Mouse (Mus musculus): ENCODE data around the gene Serpina3c. TPM values are rescaled to one million over a fixed set of nuclear protein-coding genes. Genes with fewer than 3 reads are reported as not detected.

The Serpina3c gene
- not detected for total RNA-seq (2022)

DNA sequence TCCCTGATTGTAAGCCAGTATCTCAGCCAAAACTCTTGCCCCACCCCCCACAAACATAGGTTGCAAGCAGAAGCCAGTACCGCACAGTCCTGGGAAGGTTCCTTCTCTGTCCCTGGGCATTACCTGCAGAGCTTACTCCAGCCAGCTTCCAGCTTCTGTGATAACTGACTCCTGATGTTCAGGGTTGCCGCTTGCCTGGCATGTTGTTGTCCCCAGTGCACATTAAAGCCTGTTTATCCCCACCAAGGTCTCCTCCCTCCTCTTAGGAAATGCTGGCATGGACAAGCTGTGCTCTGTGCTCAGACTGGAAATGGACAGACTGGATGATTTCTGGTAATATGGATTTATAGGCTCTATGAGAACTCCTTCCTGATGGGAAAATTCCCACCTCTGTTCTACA, at the start of gene Serpina3c:
Gene Serpina3c (minus strand): TSS at position 215 of the 400 bp plus-strand sequence.
- DNase-seq (ENCODE audit: low spot score in 2 of 2): no peak

DNA sequence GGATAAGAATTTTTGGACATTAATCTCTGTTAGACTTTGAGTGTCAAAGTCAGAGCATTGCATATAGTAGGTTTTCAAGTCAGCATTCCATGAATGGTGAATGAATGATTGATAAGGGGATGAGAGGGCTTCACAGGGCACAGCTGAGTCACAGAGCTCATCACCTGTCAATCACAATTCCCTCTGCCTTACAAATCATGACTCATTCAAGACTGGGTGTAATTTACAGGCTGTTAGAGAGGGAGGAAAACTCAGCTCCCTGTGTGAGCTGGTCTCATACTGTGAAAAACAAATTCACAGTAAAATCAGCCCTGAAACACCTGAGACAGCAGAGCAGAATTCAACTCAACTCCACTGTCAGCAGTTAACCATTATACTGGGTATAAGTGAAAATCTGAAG, 37.2 kb upstream of the Serpina3c start:
- no peak for DNase-seq (ENCODE audit: low spot score in 2 of 2)

DNA sequence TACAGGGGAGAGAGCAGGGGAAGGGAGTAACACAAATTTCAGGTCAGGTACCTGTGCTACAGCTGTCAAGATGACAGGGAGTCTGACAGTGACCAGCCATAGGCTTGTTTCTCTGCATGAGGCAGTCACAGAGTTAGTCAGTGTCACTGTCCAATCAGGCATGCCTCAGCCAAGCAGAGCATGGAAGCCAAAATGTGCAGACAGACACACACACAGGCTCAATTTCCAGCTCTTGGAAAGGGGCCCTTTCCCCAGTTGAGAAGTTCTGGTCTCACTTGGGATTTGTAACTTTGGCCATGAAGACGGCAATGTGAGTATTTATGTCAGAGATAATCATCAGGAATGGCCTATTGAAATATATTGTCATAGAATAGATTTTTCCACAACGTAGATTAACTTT, 35.6 kb upstream of the Serpina3c start:
- no peak for DNase-seq (ENCODE audit: low spot score in 2 of 2)

DNA sequence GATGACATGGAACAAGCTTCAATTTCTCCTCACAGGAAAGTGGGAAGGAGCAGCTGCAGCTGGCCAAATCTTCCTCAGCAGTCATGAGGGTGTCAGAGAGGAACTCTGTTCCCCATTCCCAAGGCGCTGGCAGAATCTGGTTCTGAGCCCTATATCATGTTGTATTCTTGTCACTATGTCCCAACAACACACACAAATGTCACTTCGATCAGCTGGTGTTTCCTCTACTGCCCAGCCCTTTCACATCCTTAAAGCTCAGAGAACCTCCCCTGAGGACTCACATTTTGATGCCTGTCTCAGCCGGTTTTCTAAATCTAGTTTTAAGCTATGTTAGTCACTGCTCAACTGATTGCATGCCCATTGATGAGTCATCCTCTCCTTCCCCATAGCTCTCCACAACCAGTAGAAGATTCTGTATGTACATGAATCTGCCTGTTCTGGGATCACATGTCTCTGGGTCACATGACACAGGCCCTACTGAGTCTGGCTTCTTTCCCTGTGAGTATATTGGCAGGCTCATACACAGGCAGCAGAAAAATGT, 32.4 kb upstream of the Serpina3c start:
- peak in 1 of 2 experiments; percentile 20 for DNase-seq (ENCODE audit: low spot score in 2 of 2)

DNA sequence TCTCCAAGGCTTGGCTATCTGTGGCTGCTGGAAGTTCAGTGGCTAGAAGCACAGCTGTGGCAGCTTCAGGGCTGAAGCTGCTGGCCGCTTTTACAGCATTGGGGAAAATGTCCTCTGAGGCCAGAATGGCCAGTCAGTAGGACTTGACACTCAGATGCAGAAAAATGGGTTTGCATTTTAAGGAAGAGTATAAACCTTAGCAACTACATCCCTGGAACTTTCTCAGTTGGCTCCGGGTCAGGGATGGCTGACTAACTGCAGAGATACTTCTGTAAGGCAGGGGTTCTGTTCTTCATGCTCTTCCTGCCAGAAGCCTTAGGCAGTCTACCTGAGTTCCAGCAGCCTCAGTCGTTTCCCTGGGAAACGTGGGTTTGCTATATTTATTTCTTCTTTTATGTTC, 31.4 kb upstream of the Serpina3c start:
- no peak for DNase-seq (ENCODE audit: low spot score in 2 of 2)

DNA sequence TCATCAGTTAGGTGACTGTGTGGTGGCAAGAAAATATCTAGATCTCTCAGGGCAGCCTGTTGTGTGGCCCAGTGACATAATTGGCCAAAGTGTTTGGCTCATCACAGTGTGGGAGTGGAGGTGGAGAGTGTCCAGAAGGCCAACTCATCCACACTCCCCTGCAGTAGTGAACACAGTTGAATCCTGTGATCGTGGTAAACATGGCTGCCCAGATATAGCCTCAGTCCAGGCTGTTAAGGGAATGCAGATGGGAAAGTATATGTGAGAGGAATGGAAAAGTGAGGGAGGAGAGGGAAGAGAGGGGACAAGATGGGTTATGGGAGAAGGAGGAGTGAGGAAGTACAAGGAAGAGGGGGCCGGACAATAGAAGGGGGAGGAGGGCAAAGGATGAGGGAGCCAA, 25.3 kb upstream of the Serpina3c start:
- no peak for DNase-seq (ENCODE audit: low spot score in 2 of 2)

DNA sequence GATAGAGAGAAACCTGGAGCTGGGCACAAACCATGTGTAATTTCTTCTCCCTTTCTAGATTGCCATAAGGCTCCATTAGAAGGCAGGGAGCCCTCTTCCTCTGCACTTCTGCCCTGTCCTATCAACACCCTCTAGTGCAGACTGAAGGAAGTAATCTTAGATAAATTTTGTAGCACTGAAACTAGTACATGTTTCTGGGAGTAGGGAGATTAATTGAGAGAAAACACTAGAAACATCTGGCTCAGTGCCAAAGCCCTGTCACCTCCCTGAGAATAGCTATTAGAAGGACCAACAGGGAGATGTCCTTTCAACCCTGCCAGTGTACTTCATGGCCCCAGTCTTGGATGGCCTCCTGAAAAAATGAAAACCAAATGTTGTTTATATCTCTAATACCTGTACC, 24.9 kb upstream of the Serpina3c start:
- no peak for DNase-seq (ENCODE audit: low spot score in 2 of 2)

DNA sequence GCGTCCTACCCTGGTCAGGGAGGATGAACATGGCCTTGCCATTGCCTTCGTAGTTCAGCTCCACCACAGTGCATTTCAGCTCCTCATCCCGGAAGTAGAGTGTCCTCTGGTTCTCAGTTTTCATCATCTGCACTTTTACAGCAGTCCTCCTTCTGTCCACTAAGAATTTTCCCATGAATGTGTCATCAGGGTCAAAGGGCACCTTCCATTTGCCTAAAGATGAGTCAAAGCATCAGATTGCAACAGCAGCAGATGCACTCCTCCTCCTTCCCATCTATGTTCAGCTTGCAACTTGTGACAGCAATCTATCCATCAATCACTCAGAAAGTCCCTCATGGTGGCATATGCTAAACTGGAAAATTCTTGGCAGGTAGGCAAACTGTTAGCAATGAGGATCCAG, 22.0 kb upstream of the Serpina3c start:
- DNase-seq (ENCODE audit: low spot score in 2 of 2): no peak

DNA sequence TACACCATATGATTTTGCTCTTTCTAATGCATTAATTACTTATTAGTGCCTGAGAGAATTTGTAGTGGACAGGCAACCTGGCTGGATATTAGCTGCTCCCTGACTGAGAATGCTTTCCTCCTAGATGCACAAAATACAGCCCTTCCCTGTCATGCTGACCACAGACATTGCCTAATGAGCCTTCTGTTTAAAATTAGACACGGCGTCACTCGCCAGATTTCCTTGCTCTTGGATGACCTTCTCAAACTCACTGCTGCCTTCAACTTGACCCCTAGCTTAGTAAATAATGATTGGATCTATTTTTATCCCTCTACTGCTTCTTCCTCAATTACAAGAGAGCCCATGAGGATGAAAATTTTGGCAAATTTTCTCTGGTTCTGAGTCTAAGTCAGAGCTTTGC, 21.1 kb upstream of the Serpina3c start:
- no peak for DNase-seq (ENCODE audit: low spot score in 2 of 2)

DNA sequence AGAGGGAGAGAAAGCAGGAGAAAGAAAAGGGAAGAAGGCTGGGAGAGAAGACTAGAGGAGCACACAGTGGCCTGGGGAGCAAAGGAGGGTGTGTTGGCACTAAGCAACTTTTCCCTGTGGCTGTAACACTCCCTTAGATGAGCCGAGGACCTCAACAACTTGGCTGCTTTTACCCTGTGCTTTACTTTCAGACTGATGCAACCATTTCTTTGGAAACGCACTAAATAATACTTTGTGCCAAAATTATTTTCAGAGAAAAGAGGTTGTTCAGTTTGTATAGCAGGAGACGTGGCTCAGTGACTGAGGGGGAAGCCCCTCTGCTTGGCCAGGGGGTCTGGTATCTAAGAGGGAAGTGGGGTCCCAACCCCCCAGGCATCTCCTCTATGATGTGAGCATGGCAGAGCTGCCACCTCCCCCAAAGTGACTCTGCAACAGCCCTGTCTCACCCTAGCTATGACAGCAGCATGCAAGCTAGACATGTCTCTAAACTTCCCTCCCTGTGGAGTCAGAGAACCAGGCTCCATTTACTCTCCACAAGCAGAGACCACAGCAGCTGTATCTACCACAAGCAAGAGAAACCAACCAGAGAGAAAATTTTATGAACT, 527 bp downstream of the Serpina3c start:
- no peak for DNase-seq (ENCODE audit: low spot score in 2 of 2)

DNA sequence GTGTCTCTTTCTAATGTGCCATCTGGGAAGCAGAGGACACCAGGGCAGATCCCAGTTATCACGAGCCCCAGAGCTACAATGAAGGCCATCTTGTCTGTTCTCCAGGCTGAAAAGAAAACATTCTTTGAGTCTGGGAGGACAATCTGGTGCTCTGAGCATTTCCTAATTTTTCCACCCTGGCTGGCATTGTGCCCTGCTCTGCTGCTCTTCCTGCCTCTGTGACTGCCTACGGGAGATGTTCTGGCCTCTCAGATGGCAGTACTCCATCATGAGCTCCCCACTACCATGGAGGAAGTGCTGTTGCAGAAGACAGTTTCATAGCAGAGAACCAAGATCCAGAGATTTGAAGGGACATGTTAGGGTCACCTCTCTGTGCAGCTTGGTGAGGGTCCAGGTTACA, 1.7 kb downstream of the Serpina3c start:
- no peak for DNase-seq (ENCODE audit: low spot score in 2 of 2)

DNA sequence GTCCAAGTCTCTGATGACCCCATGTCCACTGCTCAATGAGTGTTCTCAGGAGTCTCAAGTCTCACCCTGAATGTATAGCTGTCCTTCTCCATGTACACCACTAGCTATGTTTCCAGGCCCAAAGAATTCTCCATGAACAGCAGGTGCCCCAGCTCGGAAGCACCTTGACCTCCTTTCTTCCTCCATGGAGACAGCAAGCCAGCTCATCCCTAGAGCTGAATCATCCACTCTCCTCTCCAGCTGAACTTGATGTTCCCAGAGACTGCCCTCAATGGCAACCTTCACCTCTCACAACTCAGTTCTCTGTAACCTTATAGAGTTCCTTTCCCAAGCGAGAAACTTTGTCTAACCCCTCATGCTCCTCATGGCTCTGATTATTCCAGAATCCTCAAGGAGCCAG, 8.1 kb downstream of the Serpina3c start:
- DNase-seq (ENCODE audit: low spot score in 2 of 2): no peak

DNA sequence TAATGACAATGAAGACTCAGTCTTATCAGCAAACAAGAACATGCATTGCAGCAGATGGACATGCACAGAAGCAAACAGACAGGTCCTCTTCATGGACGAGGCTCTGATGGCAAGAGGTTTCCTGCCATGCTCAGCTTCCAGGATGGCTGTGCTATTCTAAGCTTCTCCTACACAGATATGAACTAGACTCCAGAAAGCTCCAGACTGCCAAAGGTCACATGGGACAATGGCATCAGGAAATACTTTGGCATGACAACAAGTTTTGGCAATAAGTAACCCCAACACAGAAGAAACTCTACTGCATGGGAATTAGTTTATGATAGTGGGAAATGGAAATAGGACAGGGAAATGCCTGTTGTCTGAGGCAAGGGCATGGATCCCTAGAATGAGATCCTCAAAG, 10.4 kb downstream of the Serpina3c start:
- no peak for DNase-seq (ENCODE audit: low spot score in 2 of 2)

DNA sequence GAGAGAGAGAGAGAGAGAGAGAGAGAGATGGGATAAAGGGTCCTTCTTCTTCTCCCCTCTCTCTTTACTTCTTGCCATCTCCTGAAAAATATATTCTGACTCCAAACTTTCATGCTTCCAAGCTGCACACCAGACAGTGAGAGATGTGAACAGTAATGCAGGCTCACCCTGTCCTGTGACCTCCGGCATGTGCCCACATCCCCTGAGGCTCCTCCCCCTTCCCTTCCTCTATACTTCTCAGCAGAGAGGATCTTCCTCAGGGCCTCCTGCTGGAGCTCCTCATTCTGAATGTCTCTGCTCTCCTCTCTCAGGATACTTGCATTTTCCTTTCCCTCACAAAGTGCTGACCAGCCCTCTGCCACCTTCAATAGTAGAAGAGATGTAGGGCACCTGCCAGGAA, 11.2 kb downstream of the Serpina3c start:
- DNase-seq (ENCODE audit: low spot score in 2 of 2): no peak

DNA sequence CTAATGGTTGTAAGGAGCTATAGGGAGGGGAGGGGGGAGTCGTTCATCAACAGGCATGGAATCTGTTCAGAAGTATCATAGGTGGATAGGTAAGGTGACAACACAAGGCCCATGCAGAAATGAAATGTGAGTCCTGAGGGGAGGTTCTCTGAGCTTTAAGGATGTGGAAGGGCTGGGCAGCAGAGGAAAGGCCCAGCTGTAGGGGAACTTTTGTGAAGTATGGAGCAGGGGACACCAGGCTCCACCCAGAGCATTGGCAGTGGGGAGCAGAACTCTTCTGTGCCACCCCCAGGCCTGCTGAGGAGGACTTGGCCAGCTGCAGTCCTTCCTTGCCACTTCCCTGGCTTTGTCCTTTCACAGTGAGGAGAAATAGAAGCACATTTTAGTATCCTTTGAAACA, 12.2 kb downstream of the Serpina3c start:
- no peak for DNase-seq (ENCODE audit: low spot score in 2 of 2)

DNA sequence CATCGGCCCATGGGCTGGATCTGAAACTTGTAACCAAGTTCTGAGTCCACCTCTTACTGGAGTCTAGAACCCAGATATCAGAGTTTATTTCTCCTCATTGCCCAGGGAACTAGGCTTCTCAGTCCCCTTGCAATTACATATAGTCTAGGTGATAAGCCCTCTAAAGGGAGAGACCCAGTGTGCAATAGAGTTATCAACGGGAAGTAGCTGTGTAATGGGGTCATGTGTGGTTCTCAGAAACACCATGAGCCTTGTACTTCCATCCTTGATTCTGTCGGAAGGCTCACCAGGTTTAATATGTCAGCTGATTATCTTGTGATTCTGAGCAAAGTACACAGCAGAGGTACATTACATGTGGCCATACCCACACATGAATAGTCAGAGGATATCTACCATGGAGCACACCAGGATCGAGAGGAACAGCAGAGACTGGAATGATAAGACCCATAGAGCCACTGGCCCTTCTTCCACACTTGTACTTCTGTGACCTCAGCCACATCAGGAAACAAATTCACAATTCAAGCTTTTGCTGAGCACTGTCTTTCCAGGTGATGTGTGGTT, 13.0 kb downstream of the Serpina3c start:
- no peak for DNase-seq (ENCODE audit: low spot score in 2 of 2)

DNA sequence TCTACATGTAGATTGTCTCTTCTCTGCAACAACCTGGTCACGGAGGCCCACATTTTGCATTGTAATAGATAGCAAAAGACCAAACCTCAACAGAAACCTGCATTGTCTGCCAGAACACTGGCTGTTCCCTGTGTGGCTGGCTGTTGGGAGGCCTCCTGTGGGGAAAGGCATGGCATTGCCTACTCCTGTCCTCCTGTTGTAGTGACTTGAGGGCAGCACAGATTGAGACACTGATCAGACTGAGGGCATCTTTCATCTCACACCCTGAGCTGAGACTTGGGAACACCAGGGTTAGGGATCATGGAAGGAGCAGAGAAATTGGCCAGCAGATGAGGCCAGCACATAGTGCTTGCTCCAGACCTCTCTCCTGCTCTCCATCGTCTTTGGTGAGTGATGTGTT, 15.5 kb downstream of the Serpina3c start:
- no peak for DNase-seq (ENCODE audit: low spot score in 2 of 2)

DNA sequence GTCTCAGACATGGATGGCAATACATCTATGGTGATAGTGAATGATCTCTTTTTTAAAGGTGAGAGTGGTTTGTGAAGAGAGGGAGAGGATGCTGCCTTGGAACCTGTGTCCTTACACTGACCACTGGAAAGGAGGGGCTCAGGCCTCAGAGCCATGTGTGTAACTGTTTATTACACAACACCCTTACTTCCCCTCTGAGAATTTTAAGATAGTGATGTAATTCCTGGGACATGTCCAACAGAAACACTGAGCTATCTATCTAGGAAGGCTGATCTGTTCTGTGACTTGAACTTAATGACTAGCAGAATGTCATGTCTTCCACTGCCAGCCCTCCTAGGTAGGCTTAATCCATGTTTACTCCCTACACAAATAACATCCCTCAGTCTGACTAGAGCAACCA, 22.6 kb downstream of the Serpina3c start:
- DNase-seq (ENCODE audit: low spot score in 2 of 2): no peak

DNA sequence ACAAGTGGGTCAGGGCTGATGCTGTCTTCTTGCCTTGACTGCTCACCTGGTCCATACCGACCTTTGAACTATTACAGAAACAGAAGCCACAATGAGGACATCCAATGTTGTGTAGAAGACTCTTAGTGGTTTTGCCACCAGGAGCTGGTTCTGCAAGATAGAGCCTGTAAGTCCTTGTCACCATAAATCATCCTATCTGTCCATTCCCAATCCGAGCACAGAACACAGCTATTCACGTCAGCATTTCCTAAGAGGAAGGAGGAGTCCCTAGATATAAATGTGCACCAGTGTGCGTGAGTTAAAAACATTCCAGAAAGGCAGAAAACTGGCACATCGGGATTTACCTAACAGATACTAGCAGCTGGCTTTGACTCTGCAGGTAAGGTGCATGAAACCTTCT, 26.0 kb downstream of the Serpina3c start, which contains the start of gene Serpina3b:
Gene Serpina3b (plus strand): TSS at position 301 of the 400 bp plus-strand sequence.
- no peak for DNase-seq (ENCODE audit: low spot score in 2 of 2)

DNA sequence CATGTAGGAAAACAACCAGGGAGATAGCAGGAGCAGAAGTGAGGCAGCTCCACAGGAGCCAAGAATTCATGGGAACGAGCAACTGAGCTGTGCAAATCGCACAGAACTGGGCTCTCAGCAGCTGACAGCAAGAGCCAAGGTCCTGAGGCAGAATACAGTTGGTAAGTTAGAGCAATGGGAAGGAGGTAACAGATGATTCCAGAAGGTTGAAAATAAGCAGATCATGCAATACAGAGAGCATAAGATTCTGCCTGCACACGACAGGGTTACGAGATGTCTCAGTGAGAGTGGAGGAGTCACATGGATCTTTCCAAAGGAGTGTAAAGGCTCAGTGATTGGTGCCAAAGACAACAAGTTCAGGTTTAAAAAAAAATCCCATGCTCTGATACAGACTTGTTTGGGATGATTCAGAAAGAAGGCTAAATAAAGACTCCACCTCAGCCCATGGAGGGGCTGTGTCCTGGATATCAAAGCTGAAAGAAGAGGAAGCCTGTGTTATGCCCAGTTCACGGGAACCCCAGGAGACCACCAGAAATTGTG, 28.6 kb downstream of the Serpina3c start:
- no peak for DNase-seq (ENCODE audit: low spot score in 2 of 2)

DNA sequence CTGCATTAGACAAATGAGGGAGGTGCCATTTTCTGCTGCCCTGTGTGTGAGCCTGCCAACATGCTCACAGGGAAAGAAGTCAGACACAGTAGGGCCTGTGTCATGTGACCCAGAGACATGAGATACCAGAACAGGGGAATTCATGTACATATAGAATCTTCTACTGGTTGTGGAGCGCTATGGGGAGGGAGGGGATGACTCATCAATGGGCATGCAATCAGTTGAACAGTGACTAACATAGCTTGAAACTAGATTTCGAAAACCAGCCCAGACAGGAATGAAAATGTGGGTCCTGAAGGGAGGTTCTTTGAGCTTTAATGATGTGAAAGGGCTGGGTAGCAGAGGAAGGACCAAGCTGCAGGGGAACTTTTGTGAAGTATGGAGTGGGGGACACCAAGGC, 29.7 kb downstream of the Serpina3c start:
- DNase-seq (ENCODE audit: low spot score in 2 of 2): no peak

DNA sequence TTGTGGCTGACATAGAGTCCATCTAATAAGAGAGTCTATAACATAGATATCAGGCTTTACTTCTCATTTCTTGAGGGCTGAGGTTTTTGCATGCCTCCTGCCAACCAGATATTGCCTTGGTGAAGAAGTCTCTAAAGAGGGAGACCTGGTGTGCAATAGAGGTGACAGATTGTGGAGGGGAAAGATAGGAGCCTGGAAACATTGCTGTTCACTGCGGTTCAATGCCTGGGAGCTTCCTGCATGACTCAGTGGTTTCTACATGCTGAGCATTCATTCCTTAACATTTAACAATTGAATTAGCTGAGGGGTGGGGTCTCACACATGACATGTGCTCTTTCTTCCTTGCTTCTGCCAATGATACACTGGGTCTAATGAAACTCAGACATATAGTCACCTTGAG, 30.6 kb downstream of the Serpina3c start:
- DNase-seq (ENCODE audit: low spot score in 2 of 2): no peak

DNA sequence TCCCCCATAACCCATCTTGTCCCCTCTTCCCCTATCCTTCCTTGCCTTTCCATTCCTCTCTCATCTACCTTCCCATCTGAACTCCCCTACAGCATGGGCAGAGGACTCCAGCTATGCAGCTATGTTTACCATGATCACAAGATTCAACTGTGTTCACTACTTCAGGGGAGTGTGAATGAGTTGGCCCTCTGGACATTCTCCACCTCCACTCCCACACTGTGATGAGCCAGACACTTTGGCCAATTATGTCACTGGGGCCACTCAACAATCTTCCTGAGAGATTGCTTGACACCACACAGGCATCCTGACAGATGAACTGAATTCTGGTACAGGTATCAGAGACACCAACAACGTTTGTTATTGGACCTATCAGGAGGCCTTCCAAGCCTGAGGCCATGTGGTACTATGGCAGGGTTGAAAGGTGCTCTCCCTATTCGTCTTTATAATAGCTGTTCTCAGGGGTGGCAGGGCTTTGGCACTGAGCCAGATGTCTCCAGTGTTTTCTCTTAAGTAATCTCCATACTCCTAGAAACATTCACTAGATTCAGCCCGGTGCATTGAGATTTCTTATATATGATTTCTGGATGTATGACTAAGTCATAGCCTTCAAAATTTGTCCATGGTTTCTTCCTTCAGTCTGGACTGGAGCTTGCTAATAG, 38.6 kb downstream of the Serpina3c start:
- DNase-seq (ENCODE audit: low spot score in 2 of 2): no peak
